Mouse (Mus musculus): Measurements from ENCODE around the gene Srsf7. TPM values are rescaled to one million over a fixed set of nuclear protein-coding genes. Genes with fewer than 3 reads are reported as not detected.
"Not testable (repeated sequence)": the region's sequence is repeated elsewhere in the genome, so short reads cannot be mapped to it uniquely, and the experiment has no call there.

Gene Srsf7
- polyA plus RNA-seq, 1 experiment from 2014 or later = 597 TPM

GRCm38 (mm10) chr17:80235477-80235876, 28.4 kb upstream of the Srsf7 start:
- H3K4me3 ChIP-seq (ENCODE audit: low read depth, low read length) = no peak overlapping the region
- H3K4me1 ChIP-seq (ENCODE audit: control insufficient read depth, insufficient read depth, low read length) = no peaks in the 10 kb centered on the region
- H3K9me3 ChIP-seq (ENCODE audit: control insufficient read depth, low read depth, low read length) = no peaks in the 10 kb centered on the region
- H3K27ac ChIP-seq (ENCODE audit: low read length) = no peak overlapping the region
- no peak overlapping the region for H3K9ac ChIP-seq (replicated peaks; ENCODE audit: low read depth, low read length)
- no peak for ATAC-seq (ENCODE audit: insufficient number of reproducible peaks, insufficient read depth, low FRiP score, low read depth)
- no peaks in the 10 kb centered on the region for H3K27me3 ChIP-seq (ENCODE audit: control insufficient read depth, insufficient read depth, low read length)
- H3K36me3 ChIP-seq (ENCODE audit: control insufficient read depth, insufficient read depth, low read length) = peaks cover 13% of the 10 kb centered on the region
- 71% methylated on average over 3 of the region's 3 CpGs for WGBS
- no peak overlapping the region for H3K4me2 ChIP-seq (replicated peaks; ENCODE audit: low read depth, low read length)

GRCm38 (mm10) chr17:80234376-80234775, 27.3 kb upstream of the Srsf7 start:
- no peak for ATAC-seq (ENCODE audit: insufficient number of reproducible peaks, insufficient read depth, low FRiP score, low read depth)
- Histone ChIP-seq H3K9me3 (ENCODE audit: control insufficient read depth, low read depth, low read length) (no peaks in the 10 kb centered on the region), H3K27ac (ENCODE audit: low read length) (no peak overlapping the region), H3K4me3 (ENCODE audit: low read depth, low read length) (no peak overlapping the region), H3K4me2 (replicated peaks; ENCODE audit: low read depth, low read length) (no peak overlapping the region), H3K27me3 (ENCODE audit: control insufficient read depth, insufficient read depth, low read length) (no peaks in the 10 kb centered on the region), H3K4me1 (ENCODE audit: control insufficient read depth, insufficient read depth, low read length) (no peaks in the 10 kb centered on the region), H3K36me3 (ENCODE audit: control insufficient read depth, insufficient read depth, low read length) (peaks cover 11% of the 10 kb centered on the region), H3K9ac (replicated peaks; ENCODE audit: low read depth, low read length) (no peak overlapping the region)
- 80% methylated on average over 7 of the region's 7 CpGs for WGBS

- Histone ChIP-seq H3K9ac (replicated peaks; ENCODE audit: low read depth, low read length) (no peak overlapping the region), H3K4me1 (ENCODE audit: control insufficient read depth, insufficient read depth, low read length) (no peaks in the 10 kb centered on the region), H3K4me3 (ENCODE audit: low read depth, low read length) (no peak overlapping the region), H3K36me3 (ENCODE audit: control insufficient read depth, insufficient read depth, low read length) (peaks cover 8% of the 10 kb centered on the region), H3K27ac (ENCODE audit: low read length) (no peak overlapping the region), H3K4me2 (replicated peaks; ENCODE audit: low read depth, low read length) (no peak overlapping the region), H3K9me3 (ENCODE audit: control insufficient read depth, low read depth, low read length) (no peaks in the 10 kb centered on the region), H3K27me3 (ENCODE audit: control insufficient read depth, insufficient read depth, low read length) (no peaks in the 10 kb centered on the region)
- no peak for ATAC-seq (ENCODE audit: insufficient number of reproducible peaks, insufficient read depth, low FRiP score, low read depth)
- WGBS = over 99% methylated on average over 5 of the region's 5 CpGs
Observed at GRCm38 (mm10) chr17:80233844-80234243, 26.7 kb upstream of the Srsf7 start.

DNA sequence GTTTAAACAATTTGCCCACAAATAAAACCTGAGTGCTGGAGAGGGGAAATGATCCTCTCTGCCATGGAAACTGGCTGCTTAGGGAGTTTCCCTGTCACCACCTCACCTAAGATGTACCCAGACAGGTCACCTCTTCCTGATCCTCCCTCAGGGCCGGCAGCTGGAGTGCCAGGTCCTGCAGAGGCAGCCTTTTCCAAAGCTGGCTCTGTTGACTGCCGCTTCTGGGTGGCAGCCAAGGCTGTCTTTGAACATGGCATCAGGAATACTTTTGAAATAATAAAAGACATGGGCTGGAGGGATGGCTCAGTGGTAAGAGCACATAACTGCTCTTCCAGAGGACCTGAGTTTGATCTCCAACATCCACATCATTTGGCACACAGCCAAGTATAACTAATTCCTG, 22.3 kb upstream of the Srsf7 start:
- H3K27ac ChIP-seq (ENCODE audit: low read length) = no peak overlapping the region
- no peak for ATAC-seq (ENCODE audit: insufficient number of reproducible peaks, insufficient read depth, low FRiP score, low read depth)
- 78% methylated on average over 2 of the region's 2 CpGs for WGBS
- no peak overlapping the region for H3K9ac ChIP-seq (replicated peaks; ENCODE audit: low read depth, low read length)
- H3K36me3 ChIP-seq (ENCODE audit: control insufficient read depth, insufficient read depth, low read length) = peaks cover 3% of the 10 kb centered on the region; the same call in 1 of the 2 replicates
- H3K4me2 ChIP-seq (replicated peaks; ENCODE audit: low read depth, low read length) = no peak overlapping the region
- H3K9me3 ChIP-seq (ENCODE audit: control insufficient read depth, low read depth, low read length) = no peaks in the 10 kb centered on the region
- no peaks in the 10 kb centered on the region for H3K27me3 ChIP-seq (ENCODE audit: control insufficient read depth, insufficient read depth, low read length)
- no peaks in the 10 kb centered on the region for H3K4me1 ChIP-seq (ENCODE audit: control insufficient read depth, insufficient read depth, low read length)
- no peak overlapping the region for H3K4me3 ChIP-seq (ENCODE audit: low read depth, low read length)

DNA sequence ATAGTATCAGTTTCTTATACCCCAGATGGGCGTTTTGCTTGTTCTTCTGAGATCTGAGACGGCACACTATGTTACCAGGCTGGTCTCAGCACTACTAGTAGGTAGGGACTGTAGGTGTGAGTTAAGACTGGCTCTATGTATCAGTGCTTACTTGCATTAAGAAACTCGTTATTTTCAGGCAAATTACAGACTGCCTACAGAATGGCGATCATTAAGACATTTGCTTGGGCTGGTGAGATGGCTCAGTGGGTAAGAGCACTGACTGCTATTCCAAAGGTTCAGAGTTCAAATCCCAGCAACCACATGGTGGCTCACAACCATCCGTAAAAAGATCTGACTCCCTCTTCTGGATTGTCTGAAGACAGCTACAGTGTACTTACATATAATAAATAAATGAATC, 18.0 kb upstream of the Srsf7 start:
- not testable (repeated sequence) for H3K27me3 ChIP-seq (ENCODE audit: control insufficient read depth, insufficient read depth, low read length); H3K4me1 ChIP-seq (ENCODE audit: control insufficient read depth, insufficient read depth, low read length); ATAC-seq (ENCODE audit: insufficient number of reproducible peaks, insufficient read depth, low FRiP score, low read depth); H3K36me3 ChIP-seq (ENCODE audit: control insufficient read depth, insufficient read depth, low read length); H3K9me3 ChIP-seq (ENCODE audit: control insufficient read depth, low read depth, low read length)
- WGBS = 36% methylated on average over 4 of the region's 5 CpGs
- peak overlapping the region; percentile 52 for H3K4me3 ChIP-seq (ENCODE audit: low read depth, low read length)
- peak overlapping the region; percentile 60 for H3K4me2 ChIP-seq (replicated peaks; ENCODE audit: low read depth, low read length)
- peak overlapping the region; percentile 95; the same call in 1 of the 2 replicates for H3K27ac ChIP-seq (ENCODE audit: low read length)
- peak overlapping the region; percentile 63 for H3K9ac ChIP-seq (replicated peaks; ENCODE audit: low read depth, low read length)

DNA sequence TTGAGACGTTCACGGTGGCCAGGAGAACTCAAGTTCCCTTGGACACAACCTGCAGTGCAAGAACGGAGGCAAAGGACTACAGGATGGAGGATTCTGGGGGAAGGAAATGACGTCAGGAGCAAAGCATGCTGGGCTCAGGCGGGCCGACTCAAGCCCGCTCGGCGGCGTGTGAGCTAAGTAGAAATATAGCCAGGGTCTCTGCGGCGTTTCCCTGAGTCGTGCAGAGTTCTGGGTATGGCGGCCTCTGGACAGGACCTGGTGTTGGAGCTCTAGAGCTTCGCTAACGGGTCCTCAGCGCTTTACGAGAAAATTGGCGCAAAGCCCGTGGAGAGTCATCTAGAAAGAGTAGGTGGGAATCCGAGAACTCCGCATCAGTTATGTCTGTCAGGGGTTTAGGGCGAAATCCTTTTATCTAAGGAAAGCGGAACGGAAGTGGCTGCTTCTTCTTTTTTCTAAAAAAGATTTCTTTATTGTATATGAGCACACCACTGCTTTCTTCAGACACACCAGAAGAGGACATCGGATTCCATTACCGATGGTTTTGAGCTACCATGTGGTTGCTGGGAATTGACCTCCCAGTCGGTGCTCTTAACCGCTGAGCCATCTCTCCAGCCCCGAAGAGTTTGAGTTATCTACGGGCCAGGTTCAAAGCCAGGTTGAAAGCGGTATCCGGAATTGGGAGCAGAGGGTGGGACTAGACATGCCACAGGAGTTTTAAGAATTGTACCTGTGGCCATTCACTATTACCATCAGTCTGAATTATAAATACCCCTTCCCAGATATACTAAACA, 17.4 kb upstream of the Srsf7 start, which contains the start of gene Gemin6:
Gene Gemin6, plus strand, starts transcription at position 116 of the 791 bp plus-strand sequence.
- ATAC-seq (ENCODE audit: insufficient number of reproducible peaks, insufficient read depth, low FRiP score, low read depth) = peak; percentile 95
- WGBS = under 1% methylated on average over 33 of the region's 33 CpGs
- H3K4me1 ChIP-seq (ENCODE audit: control insufficient read depth, insufficient read depth, low read length) = no peaks in the 10 kb centered on the region
- H3K9me3 ChIP-seq (ENCODE audit: control insufficient read depth, low read depth, low read length) = no peaks in the 10 kb centered on the region
- peak within 1 kb of the TSS; percentile 52 for H3K4me3 ChIP-seq (ENCODE audit: low read depth, low read length)
- peaks cover 3% of the 10 kb centered on the region; the same call in 1 of the 2 replicates for H3K36me3 ChIP-seq (ENCODE audit: control insufficient read depth, insufficient read depth, low read length)
- H3K4me2 ChIP-seq (replicated peaks; ENCODE audit: low read depth, low read length) = peak within 1 kb of the TSS; percentile 60
- H3K9ac ChIP-seq (replicated peaks; ENCODE audit: low read depth, low read length) = peak within 1 kb of the TSS; percentile 63
- peak within 1 kb of the TSS; percentile 95 for H3K27ac ChIP-seq (ENCODE audit: low read length)
- H3K27me3 ChIP-seq (ENCODE audit: control insufficient read depth, insufficient read depth, low read length) = no peaks in the 10 kb centered on the region

- 8% methylated on average over 9 of the region's 9 CpGs for WGBS
- ATAC-seq (ENCODE audit: insufficient number of reproducible peaks, insufficient read depth, low FRiP score, low read depth) = 0 out of 2 replicates have a peak, but pooled peaks have one; percentile 40
- Histone ChIP-seq H3K9me3 (ENCODE audit: control insufficient read depth, low read depth, low read length) (no peaks in the 10 kb centered on the region), H3K4me3 (ENCODE audit: low read depth, low read length) (peak overlapping the region; percentile 52), H3K27ac (ENCODE audit: low read length) (peak overlapping the region; percentile 95; the same call in 1 of the 2 replicates), H3K4me1 (ENCODE audit: control insufficient read depth, insufficient read depth, low read length) (no peaks in the 10 kb centered on the region), H3K27me3 (ENCODE audit: control insufficient read depth, insufficient read depth, low read length) (no peaks in the 10 kb centered on the region), H3K4me2 (replicated peaks; ENCODE audit: low read depth, low read length) (peak overlapping the region; percentile 60), H3K9ac (replicated peaks; ENCODE audit: low read depth, low read length) (peak overlapping the region; percentile 63), H3K36me3 (ENCODE audit: control insufficient read depth, insufficient read depth, low read length) (no peaks in the 10 kb centered on the region; the same call in 1 of the 2 replicates)
Observed at GRCm38 (mm10) chr17:80223829-80224228, 16.7 kb upstream of the Srsf7 start.

- no peaks in the 10 kb centered on the region for H3K4me1 ChIP-seq (ENCODE audit: control insufficient read depth, insufficient read depth, low read length)
- no peaks in the 10 kb centered on the region; the same call in 1 of the 2 replicates for H3K36me3 ChIP-seq (ENCODE audit: control insufficient read depth, insufficient read depth, low read length)
- no peak overlapping the region for H3K27ac ChIP-seq (ENCODE audit: low read length)
- 78% methylated on average over 3 of the region's 3 CpGs for WGBS
- no peak overlapping the region for H3K4me2 ChIP-seq (replicated peaks; ENCODE audit: low read depth, low read length)
- no peak for ATAC-seq (ENCODE audit: insufficient number of reproducible peaks, insufficient read depth, low FRiP score, low read depth)
- H3K27me3 ChIP-seq (ENCODE audit: control insufficient read depth, insufficient read depth, low read length) = no peaks in the 10 kb centered on the region
- H3K4me3 ChIP-seq (ENCODE audit: low read depth, low read length) = no peak overlapping the region
- H3K9me3 ChIP-seq (ENCODE audit: control insufficient read depth, low read depth, low read length) = no peaks in the 10 kb centered on the region
- no peak overlapping the region for H3K9ac ChIP-seq (replicated peaks; ENCODE audit: low read depth, low read length)
Observed at GRCm38 (mm10) chr17:80221890-80222628, 15.0 kb upstream of the Srsf7 start.

All from stomach, embryonic 14.5 days (tissue).